Mouse (Mus musculus): ENCODE data around the gene Gimap8. TPM values are rescaled to one million over a fixed set of nuclear protein-coding genes. Genes with fewer than 3 reads are reported as not detected.

The Gimap8 gene
- total and polyA plus RNA-seq, 3 experiments = 21.6 to 28.5 (median 27.5) TPM

- Histone ChIP-seq H3K79me2 (replicated peaks; ENCODE audit: control insufficient read depth, extremely low read depth, insufficient read depth, poor library complexity, severe bottlenecking) (no peaks in the 10 kb centered on the region), H3K36me3 (replicated peaks in 1 of 2; ENCODE audit: control insufficient read depth in 1 of 2, insufficient read depth in 1 of 2, low read length in 1 of 2) (peaks cover 4 to 20% of the 10 kb centered on the region in 2 experiments), H3K4me1 (ENCODE audit: control insufficient read depth in 1 of 2, insufficient read depth in 2 of 2) (peaks cover 0 to 13% of the 10 kb centered on the region in 2 experiments; a peak in 2 of 4 replicates), H3K9ac (ENCODE audit: insufficient read depth, low read depth) (no peak overlapping the region), H3K27me3 (replicated peaks) (no peaks in the 10 kb centered on the region), H3K9me3 (replicated peaks; ENCODE audit: low read length) (no peaks in the 10 kb centered on the region), H3K4me2 (ENCODE audit: insufficient read depth, low read depth, poor library complexity, severe bottlenecking) (no peak overlapping the region), H3K4me3 (replicated peaks in 1 of 3; ENCODE audit: low read depth in 2 of 3, low read length in 2 of 3, poor library complexity in 1 of 3) (no peak overlapping the region), H3K27ac (ENCODE audit: insufficient read depth, low read depth) (no peak overlapping the region)
- TF ChIP-seq TCF12 (IDR thresholded peaks at IDR 0.05; ENCODE audit: low read depth, low read length) = no peak
- DNase-seq (ENCODE audit: extremely low read depth) = no peak
- in situ Hi-C loops (cut with MboI; ENCODE audit: low pct_ligation_motif_present, low pct_unique_long_range_greater_than_20kb, low sequenced_read_pairs) (loop anchor here (25.0 kb wide), 1 partner anchor 326 kb away; the partner anchor contains the start of gene Doxl2), dilution Hi-C loops (cut with MboI; ENCODE audit: extremely low pct_ligation_motif_present, extremely low pct_unique_long_range_greater_than_20kb, low sequenced_read_pairs) (loop anchor here (25.0 kb wide), 1 partner anchor 126 kb away; the partner anchor contains the start of gene Gimap3)
These were observed 10.5 kb upstream of the Gimap8 start for GRCm38 (mm10) chr6:48636515-48636914.

GRCm38 (mm10) chr6:48637811-48638500, 9.1 kb upstream of the Gimap8 start:
- H3K36me3 ChIP-seq (replicated peaks in 1 of 2; ENCODE audit: control insufficient read depth in 1 of 2, insufficient read depth in 1 of 2, low read length in 1 of 2) = peaks cover 0 to 5% of the 10 kb centered on the region in 2 experiments
- no peaks in the 10 kb centered on the region for H3K27me3 ChIP-seq (replicated peaks)
- in situ Hi-C loops (cut with MboI; ENCODE audit: low pct_ligation_motif_present, low pct_unique_long_range_greater_than_20kb, low sequenced_read_pairs) = loop anchor here (25.0 kb wide), 1 partner anchor 324 kb away; the partner anchor contains the start of gene Doxl2
- no peak for TF ChIP-seq NELFE (IDR thresholded peaks at IDR 0.05; ENCODE audit: low read depth, low read length)
- no peak for TF ChIP-seq JUND (conservative IDR thresholded peaks at IDR 0.05; ENCODE audit: low read depth, low read length)
- TF ChIP-seq CHD2 (IDR thresholded peaks at IDR 0.05; ENCODE audit: low read length) = no peak
- TF ChIP-seq ELF1 (IDR thresholded peaks at IDR 0.05; ENCODE audit: low read depth, low read length) = no peak
- TF ChIP-seq JUN (IDR thresholded peaks at IDR 0.05; ENCODE audit: insufficient read depth, low read depth, low read length) = no peak
- TF ChIP-seq MEF2A (IDR thresholded peaks at IDR 0.05; ENCODE audit: borderline replicate concordance, low read depth, low read length) = no peak
- no peak for TF ChIP-seq MAFK (IDR thresholded peaks at IDR 0.05; ENCODE audit: insufficient replicate concordance, low read length)
- no peak for TF ChIP-seq ZNF384 (IDR thresholded peaks at IDR 0.05; ENCODE audit: low read depth, low read length)
- no peak for TF ChIP-seq GABPA (IDR thresholded peaks at IDR 0.05; ENCODE audit: insufficient replicate concordance, low read depth, low read length)
- no peak for TF ChIP-seq EP300 (IDR thresholded peaks at IDR 0.05; ENCODE audit: low read length)
- no peak for TF ChIP-seq PAX5 (IDR thresholded peaks at IDR 0.05; ENCODE audit: low read length)
- no peak for TF ChIP-seq SMC3 (IDR thresholded peaks at IDR 0.05; ENCODE audit: low read depth, low read length)
- H3K9ac ChIP-seq (ENCODE audit: insufficient read depth, low read depth) = no peak overlapping the region
- no peak overlapping the region for H3K4me3 ChIP-seq (replicated peaks in 1 of 3; ENCODE audit: low read depth in 2 of 3, low read length in 2 of 3, poor library complexity in 1 of 3)
- H3K79me2 ChIP-seq (replicated peaks; ENCODE audit: control insufficient read depth, extremely low read depth, insufficient read depth, poor library complexity, severe bottlenecking) = no peaks in the 10 kb centered on the region
- H3K27ac ChIP-seq (ENCODE audit: insufficient read depth, low read depth) = no peak overlapping the region
- H3K4me1 ChIP-seq (ENCODE audit: control insufficient read depth in 1 of 2, insufficient read depth in 2 of 2) = peaks cover 0 to 16% of the 10 kb centered on the region in 2 experiments; a peak in 2 of 4 replicates
- H3K9me3 ChIP-seq (replicated peaks; ENCODE audit: low read length) = no peaks in the 10 kb centered on the region
- no peak overlapping the region for H3K4me2 ChIP-seq (ENCODE audit: insufficient read depth, low read depth, poor library complexity, severe bottlenecking)
- dilution Hi-C loops (cut with MboI; ENCODE audit: extremely low pct_ligation_motif_present, extremely low pct_unique_long_range_greater_than_20kb, low sequenced_read_pairs) = loop anchor here (25.0 kb wide), 1 partner anchor 124 kb away; the partner anchor contains the start of gene Gimap3
- no peak for DNase-seq (ENCODE audit: extremely low read depth)
